Mouse (Mus musculus): ENCODE measurements around the gene Rtn1. TPM values are rescaled to one million over a fixed set of nuclear protein-coding genes. Genes with fewer than 3 reads are reported as not detected.

Gene Rtn1
- 659 and 730 TPM in 2 replicates for polyA plus RNA-seq (2016; fragmentation: Nextera tagmentation; extraction: Ambion mirVana)

DNA sequence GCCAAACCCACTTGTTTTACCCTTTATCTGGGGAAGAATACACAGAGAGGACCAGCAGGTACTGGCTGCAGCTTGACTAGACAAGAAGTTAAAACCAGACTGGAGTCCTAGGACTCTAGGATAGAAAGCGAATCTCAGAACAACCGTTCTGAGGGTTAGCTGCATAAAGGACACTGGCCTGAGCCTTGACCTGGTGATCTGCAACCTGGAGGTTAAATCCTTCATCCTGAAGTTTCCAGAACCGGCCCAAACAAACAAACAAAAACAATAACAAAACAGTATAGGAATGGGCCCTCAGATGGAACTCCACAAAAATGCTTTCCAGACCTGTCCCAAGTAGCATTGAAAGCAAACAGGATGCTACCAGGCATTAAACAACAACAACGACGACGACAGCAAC is at the start of gene Rtn1:
TSS of gene Rtn1 (minus strand) at position 101 of the 400 bp plus-strand sequence.
- no peak for ATAC-seq (ENCODE audit: low FRiP score, low read depth)
- Histone ChIP-seq H3K9me3 (no peaks in the 10 kb centered on the region), H3K9ac (replicated peaks) (peak within 1 kb of the TSS; percentile 77), H3K27me3 (peaks cover 3% of the 10 kb centered on the region; the same call in 1 of the 2 replicates), H3K27ac (replicated peaks) (peak within 1 kb of the TSS; percentile 83), H3K4me2 (replicated peaks) (peak within 1 kb of the TSS; percentile 79), H3K4me1 (peaks cover 19% of the 10 kb centered on the region), H3K36me3 (no peaks in the 10 kb centered on the region), H3K4me3 (peak within 1 kb of the TSS; percentile 85)
- 31% methylated on average over 6 of the region's 6 CpGs for WGBS

DNA sequence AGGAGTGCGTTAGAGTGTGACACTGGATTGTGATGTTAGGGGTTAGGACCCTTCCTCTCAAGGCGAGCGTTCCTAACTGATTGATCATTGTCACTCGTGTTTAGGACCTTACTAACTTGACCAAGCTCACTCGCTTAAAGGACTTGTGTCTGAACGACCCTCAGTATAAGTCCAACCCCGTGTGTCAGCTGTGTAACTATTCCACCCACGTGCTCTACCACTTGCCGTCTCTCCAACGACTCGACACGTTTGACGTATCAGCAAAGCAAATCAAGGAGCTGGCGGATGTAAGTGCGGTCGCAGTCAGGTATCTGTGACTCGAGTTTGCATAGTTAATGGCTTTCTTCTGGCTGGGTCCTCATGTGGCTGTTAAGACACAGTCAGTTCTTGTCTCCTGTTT is 45.1 kb upstream of the Rtn1 start:
- ATAC-seq (ENCODE audit: low FRiP score, low read depth), result no peak
- Histone ChIP-seq H3K4me3 (no peak overlapping the region), H3K36me3 (no peaks in the 10 kb centered on the region), H3K4me2 (replicated peaks) (no peak overlapping the region), H3K9me3 (no peaks in the 10 kb centered on the region), H3K27ac (replicated peaks) (no peak overlapping the region), H3K27me3 (no peaks in the 10 kb centered on the region), H3K9ac (replicated peaks) (no peak overlapping the region), H3K4me1 (peaks cover 3% of the 10 kb centered on the region; the same call in 1 of the 2 replicates)
- 86% methylated on average over 17 of the region's 17 CpGs for WGBS

DNA sequence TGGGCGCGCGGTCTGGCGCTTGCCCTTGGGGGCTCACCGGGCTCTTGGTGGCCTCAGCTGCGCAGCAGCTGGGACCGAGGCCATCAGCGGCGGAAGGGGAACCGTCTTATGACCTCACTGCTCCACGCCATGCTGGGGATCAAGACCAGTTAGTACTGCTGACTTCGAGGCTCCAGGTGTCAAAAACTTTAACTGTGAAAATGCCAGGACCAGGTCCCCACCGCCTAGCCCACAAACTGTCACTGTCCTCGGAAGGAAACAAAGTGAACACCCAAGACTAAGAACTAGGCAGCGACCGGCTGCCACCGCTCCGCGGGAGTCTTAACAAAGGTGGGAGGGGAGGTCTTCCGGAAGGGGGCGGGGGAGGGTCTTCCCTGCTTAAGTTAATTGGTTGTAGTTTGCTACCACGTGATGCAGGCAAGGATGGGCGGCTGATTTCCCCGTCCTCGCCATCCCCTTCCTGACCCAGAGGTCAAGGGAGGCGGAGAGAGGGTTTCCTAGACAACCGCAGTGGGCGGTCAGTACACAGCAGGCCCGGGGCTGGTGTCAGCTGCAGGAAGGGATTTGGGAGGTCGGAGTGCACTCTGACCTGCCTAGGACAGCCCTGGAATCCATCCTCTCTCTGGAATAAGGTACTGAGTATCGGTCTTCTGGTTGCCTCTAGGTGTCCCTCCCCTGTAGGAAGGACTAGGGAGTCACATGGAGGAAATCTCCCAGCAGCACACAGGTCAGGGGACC is 33.2 kb upstream of the Rtn1 start, which contains the start of gene Lrrc9:
TSS of gene Lrrc9 (plus strand) at position 28 of the 738 bp plus-strand sequence.
- peak; percentile 91 for ATAC-seq (ENCODE audit: low FRiP score, low read depth)
- Histone ChIP-seq H3K9me3 (no peaks in the 10 kb centered on the region), H3K27me3 (no peaks in the 10 kb centered on the region), H3K4me2 (replicated peaks) (peak within 1 kb of the TSS; percentile 77), H3K36me3 (no peaks in the 10 kb centered on the region), H3K27ac (replicated peaks) (peak within 1 kb of the TSS; percentile 76), H3K9ac (replicated peaks) (peak within 1 kb of the TSS; percentile 55), H3K4me1 (peaks cover 18% of the 10 kb centered on the region), H3K4me3 (peak within 1 kb of the TSS; percentile 47)
- under 1% methylated on average over 31 of the region's 31 CpGs for WGBS

DNA sequence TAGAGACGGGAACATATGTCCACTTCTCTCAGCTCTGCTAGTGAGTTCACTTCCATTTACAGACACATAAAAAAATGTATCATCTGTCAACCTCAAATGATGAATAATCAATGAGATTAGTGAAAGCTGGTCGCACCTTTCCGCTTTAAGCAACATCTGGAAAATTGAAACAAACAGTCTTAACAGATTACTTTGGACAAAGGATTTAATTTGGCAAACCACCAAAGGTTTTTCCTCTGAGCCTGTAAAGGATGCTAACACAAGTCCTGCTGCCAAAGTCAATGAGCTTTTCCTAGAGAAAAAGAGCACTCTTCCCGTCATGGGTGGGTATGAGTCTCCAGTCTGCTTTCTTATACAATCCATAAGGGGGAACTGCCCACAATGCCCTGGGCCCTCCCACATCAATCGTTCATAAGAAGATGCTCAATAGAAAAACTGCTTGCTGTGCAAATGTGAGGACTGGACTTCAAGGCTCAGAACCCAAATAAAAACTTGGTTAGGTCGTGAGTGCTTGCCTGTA is 30.2 kb upstream of the Rtn1 start:
- Histone ChIP-seq H3K27me3 (no peaks in the 10 kb centered on the region), H3K9ac (replicated peaks) (no peak overlapping the region), H3K36me3 (no peaks in the 10 kb centered on the region), H3K27ac (replicated peaks) (no peak overlapping the region), H3K4me3 (no peak overlapping the region), H3K4me2 (replicated peaks) (no peak overlapping the region), H3K4me1 (peaks cover 27% of the 10 kb centered on the region), H3K9me3 (no peaks in the 10 kb centered on the region)
- 57% methylated on average over 6 of the region's 6 CpGs for WGBS
- no peak for ATAC-seq (ENCODE audit: low FRiP score, low read depth)

DNA sequence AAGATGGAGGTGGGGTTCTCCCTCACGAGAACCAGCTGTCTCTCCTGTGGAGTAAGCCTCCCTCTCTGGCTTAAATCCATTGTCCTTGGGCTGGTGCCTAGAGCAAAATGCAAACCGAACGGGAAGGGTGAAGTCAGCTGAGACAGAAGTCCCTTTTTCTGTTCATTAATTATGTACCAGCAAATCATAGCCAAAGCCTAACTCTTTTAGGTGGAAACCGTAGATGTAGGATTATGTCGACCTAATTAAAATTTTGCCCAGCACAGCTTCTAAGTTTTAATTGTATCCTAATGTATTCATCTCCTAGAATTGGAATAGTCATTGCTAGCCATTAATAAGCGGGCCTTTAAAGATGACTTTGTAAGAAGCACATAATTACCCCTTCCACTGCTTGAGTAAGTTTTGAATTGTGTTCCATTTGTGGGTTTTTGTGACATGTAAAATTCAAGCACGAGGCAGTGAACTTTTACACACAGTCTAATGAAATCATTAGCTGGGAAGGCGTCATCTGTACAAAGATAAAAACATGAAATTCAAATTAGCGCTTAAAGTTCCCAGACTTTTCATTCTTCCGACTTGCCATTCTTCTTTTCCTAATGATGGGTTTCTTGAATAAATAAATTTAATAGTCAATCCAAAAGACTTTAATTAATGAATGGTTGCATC is 29.0 kb upstream of the Rtn1 start:
- Histone ChIP-seq H3K36me3 (no peaks in the 10 kb centered on the region), H3K27ac (replicated peaks) (peak overlapping the region; percentile 65)

DNA sequence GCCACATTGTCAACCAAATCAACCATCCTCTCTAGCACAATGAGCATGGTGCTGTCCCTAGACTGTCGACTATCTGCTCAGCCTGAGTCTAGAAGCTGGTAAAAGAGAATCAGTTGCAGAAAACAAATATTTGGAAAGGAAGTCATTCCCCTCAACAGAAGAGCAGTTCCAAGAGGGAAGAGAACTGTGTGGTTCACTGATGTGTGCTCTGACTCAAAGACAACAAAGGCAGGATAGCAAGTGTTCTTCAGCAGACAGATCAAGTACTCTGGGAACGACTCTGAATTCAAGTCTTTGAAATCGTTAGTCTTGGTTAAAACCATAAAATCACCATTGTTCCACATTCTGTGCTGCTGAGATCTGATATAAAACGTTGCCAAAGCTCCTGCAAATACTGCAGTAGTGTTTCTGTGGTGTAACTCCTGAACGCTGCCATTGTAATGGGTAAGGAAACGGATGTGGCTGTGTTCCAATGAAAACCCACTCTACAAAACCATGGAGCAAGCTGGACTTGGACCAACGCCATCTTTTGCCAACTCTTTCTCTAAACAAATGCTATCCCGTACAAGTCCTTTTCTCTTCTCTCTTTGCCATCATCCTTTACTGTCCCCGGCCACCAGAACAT is 24.5 kb upstream of the Rtn1 start:
- Histone ChIP-seq H3K9ac (replicated peaks) (no peak overlapping the region), H3K4me1 (peaks cover 16% of the 10 kb centered on the region), H3K9me3 (no peaks in the 10 kb centered on the region), H3K36me3 (no peaks in the 10 kb centered on the region), H3K27ac (replicated peaks) (no peak overlapping the region), H3K4me3 (no peak overlapping the region), H3K27me3 (no peaks in the 10 kb centered on the region), H3K4me2 (replicated peaks) (no peak overlapping the region)
- ATAC-seq (ENCODE audit: low FRiP score, low read depth), result no peak
- WGBS, result 74% methylated on average over 9 of the region's 9 CpGs

More for the DNA sequence above, 29.0 kb upstream of the Rtn1 start:
- Histone ChIP-seq H3K4me2 (replicated peaks) (no peak overlapping the region), H3K9ac (replicated peaks) (no peak overlapping the region), H3K27me3 (no peaks in the 10 kb centered on the region), H3K4me3 (no peak overlapping the region), H3K4me1 (peaks cover 27% of the 10 kb centered on the region), H3K9me3 (no peaks in the 10 kb centered on the region)
- WGBS, result 51% methylated on average over 10 of the region's 10 CpGs
- no peak for ATAC-seq (ENCODE audit: low FRiP score, low read depth)

DNA sequence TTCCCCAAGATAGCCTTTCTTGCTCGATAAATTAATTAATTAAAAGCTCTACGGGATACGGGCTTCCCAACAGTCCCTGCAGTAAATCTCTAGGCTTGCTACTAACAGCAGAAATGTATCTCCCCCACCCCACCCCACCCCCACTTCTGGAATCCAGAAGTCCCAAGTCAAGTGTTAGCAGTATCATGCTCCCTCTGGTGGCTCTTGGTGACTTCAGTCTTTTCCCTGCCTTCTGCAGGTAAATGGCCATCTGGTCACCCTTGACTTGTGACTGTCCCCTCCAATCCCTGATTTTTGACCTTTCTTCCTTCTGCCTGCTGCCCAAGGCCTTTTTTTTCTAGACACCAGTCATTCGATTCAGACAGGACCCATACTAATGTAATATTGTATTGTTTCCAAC is 23.4 kb upstream of the Rtn1 start:
- peaks cover 10% of the 10 kb centered on the region; the same call in 1 of the 2 replicates for H3K4me1 ChIP-seq
- 86% methylated on average over 4 of the region's 4 CpGs for WGBS
- no peak overlapping the region for H3K4me3 ChIP-seq
- H3K27me3 ChIP-seq, result no peaks in the 10 kb centered on the region
- no peak overlapping the region for H3K9ac ChIP-seq (replicated peaks)
- no peak for ATAC-seq (ENCODE audit: low FRiP score, low read depth)
- no peaks in the 10 kb centered on the region for H3K36me3 ChIP-seq
- H3K9me3 ChIP-seq, result no peaks in the 10 kb centered on the region
- no peak overlapping the region for H3K4me2 ChIP-seq (replicated peaks)
- no peak overlapping the region for H3K27ac ChIP-seq (replicated peaks)

DNA sequence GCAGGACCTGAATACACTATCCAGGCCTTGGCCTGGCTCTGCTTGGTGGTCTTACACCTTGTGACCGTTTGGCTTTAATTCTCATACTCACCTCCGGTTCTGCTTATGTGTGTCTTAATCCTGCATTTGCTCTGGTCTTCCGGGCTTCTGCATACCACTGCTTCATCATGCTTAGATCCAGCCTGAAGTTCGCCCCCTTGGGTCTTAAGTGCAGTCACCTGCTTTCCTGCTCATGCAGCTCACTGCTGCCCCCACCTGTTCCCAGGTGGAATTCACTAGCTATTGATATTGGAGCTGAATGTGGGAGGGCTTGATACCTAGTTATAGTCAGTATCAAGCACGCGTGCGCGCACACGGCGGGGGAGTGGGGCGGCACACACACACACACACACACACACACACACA is 18.9 kb upstream of the Rtn1 start:
- Histone ChIP-seq H3K27ac (replicated peaks) (no peak overlapping the region), H3K4me1 (no peaks in the 10 kb centered on the region), H3K9ac (replicated peaks) (no peak overlapping the region), H3K36me3 (no peaks in the 10 kb centered on the region), H3K9me3 (no peaks in the 10 kb centered on the region), H3K27me3 (no peaks in the 10 kb centered on the region), H3K4me3 (no peak overlapping the region), H3K4me2 (replicated peaks) (no peak overlapping the region; the same call in 1 of the 2 replicates)
- 28% methylated on average over 11 of the region's 11 CpGs for WGBS
- ATAC-seq (ENCODE audit: low FRiP score, low read depth), result peak; percentile 52; the same call in 1 of the 2 replicates

DNA sequence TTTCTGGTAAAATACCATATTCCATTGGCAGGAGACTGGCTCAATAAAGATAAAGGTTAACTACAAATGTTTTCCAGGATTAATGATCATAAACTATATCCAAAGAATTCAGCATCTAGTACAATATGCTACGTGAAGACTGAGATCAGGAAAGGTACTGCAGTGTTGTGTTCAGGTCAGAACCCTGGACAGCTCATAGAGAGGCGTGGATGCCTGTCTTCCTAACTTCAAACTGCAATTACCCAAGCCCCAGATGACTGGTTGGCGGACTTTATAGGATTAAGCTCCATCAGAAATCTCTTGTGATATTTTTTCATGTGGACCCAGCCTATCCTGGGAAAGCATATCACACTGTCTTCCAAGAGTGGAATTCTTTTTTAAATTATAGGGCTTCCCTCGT is 13.8 kb upstream of the Rtn1 start:
- Histone ChIP-seq H3K9me3 (no peaks in the 10 kb centered on the region), H3K4me2 (replicated peaks) (no peak overlapping the region), H3K36me3 (no peaks in the 10 kb centered on the region), H3K4me1 (no peaks in the 10 kb centered on the region), H3K9ac (replicated peaks) (no peak overlapping the region), H3K27ac (replicated peaks) (no peak overlapping the region), H3K27me3 (no peaks in the 10 kb centered on the region), H3K4me3 (no peak overlapping the region)
- ATAC-seq (ENCODE audit: low FRiP score, low read depth), result no peak
- 54% methylated on average over 4 of the region's 4 CpGs for WGBS

DNA sequence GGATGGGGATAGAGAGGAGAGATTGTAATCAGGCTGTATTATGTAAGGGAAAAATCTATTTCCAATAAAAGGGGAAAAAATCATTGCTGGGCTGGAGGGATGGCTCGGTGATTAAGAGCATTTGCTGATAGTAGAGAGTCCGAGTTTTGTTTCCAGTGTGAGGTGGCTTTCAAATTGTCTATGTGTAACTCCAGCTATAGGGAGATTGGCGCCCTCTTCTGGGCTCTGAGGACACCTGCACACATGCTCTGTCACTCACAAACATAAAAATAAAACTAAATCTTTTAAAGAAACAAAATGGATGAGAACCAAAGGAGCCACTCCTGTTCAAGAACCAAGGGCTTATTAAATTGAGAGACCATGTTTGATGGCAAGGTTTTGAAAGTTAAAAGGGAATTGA is 8.9 kb upstream of the Rtn1 start:
- Histone ChIP-seq H3K9ac (replicated peaks) (no peak overlapping the region), H3K9me3 (peaks cover 3% of the 10 kb centered on the region; the same call in 1 of the 2 replicates), H3K36me3 (no peaks in the 10 kb centered on the region), H3K27me3 (no peaks in the 10 kb centered on the region), H3K27ac (replicated peaks) (no peak overlapping the region), H3K4me2 (replicated peaks) (no peak overlapping the region), H3K4me1 (no peaks in the 10 kb centered on the region), H3K4me3 (no peak overlapping the region)
- no peak for ATAC-seq (ENCODE audit: low FRiP score, low read depth)
- 39% methylated on average over 3 of the region's 3 CpGs for WGBS

DNA sequence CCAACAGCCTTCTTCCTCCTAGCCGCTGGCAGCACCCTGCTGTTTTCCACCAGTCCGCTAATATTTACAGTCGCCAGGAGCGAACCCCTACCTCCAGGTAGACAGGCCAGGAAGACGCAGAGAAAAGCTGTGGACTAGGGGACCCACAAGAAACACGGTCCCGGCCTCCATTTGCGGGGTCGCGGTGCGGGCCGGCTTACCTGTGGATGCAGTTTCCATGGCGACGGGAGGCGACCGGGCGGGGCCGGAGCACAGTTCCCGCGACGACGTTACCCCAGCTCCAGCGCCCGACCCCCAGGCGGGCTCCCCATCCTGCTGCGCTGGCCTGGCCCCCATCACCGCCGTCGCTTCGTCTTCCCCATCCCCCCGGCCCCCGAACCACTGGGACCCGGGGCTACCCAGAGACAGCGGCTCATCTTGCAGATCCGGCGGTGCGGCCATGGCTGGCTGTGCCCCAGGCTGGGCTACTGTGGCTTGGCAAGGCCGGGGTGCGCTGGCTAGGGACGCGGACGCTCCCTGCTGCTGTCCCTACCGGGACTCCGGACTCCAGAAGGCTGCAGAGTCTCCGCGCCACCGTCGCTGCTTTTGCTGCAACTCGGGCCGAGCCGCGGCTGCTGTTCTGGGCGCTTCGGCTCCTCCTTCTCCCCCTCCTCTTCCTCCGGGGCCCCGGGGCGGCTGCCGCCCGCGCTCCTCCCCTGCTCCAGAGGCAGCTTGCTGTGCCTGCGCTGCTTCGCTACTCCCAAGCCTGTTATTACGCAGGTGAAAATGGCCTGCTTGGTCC is 553 bp downstream of the Rtn1 start:
- peaks cover 19% of the 10 kb centered on the region for H3K4me1 ChIP-seq
- peak overlapping the region; percentile 77 for H3K9ac ChIP-seq (replicated peaks)
- H3K9me3 ChIP-seq, result no peaks in the 10 kb centered on the region
- H3K36me3 ChIP-seq, result no peaks in the 10 kb centered on the region
- H3K4me2 ChIP-seq (replicated peaks), result peak overlapping the region; percentile 79
- WGBS, result under 1% methylated on average over 58 of the region's 63 CpGs
- H3K4me3 ChIP-seq, result peak overlapping the region; percentile 85
- H3K27ac ChIP-seq (replicated peaks), result peak overlapping the region; percentile 83
- H3K27me3 ChIP-seq, result peaks cover 3% of the 10 kb centered on the region; the same call in 1 of the 2 replicates
- peak; percentile 89 for ATAC-seq (ENCODE audit: low FRiP score, low read depth)

All from midbrain, embryonic 12.5 days (tissue).